Mouse (Mus musculus): ENCODE results near the gene Exoc3l.
A peak's percentile ranks its signal among the peaks of the same experiment; 100 is the strongest.
"Not testable (repeated sequence)": the region's sequence is repeated elsewhere in the genome, so short reads cannot be mapped to it uniquely, and the experiment has no call there.

The Exoc3l gene

DNA sequence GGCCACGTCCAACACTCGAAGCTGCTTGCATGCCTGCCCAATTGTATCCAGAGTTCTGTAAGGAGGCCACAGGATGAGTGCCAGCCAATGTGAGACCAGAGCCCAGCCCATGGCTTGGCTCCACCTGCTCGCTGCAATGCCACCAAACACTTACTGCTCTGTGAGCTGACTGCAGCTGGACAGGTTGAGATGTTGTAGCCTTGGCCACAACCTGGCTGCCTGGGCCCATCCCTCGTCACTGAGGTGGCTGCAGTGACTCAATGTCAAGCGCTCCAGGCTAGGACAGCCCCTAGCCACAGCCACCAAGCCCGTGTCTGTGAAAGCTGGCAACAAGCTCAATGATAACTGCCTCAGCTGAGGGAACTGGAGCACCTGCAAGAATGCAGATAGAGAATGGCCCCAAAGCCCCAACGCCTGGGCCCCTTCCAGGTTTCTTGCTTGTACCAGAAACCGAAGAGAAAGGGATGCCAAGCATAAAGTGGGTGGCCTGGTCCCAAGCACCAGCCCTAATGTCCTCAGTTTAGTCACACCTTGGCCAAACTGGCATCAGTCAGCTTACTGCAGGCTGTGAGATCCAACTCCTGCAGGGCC lies 17.1 kb upstream of the Exoc3l start:
- no peak for DNase-seq

GRCm38 (mm10) chr8:105311718-105312117 lies 15.8 kb upstream of the Exoc3l start:
- no peak for DNase-seq

DNA sequence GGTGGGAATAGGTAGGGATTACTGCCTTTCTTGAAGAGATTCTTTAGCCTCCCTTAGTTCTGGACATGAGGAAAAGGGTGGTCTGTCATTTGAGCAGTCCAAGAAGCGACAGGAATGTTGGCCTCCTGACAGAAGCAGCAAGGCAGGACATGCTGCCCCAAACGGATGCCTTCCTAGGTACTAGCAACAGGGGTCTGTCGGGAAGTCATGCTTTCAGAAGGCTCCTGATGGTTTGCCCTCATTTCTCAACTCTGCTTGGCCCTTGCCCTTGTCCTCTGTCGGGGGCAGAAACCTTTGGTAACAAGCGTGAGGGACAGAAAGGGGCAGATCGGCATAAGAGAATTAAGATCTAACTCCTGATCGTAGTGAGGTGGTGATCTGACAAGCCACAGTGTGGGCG lies 14.2 kb upstream of the Exoc3l start:
- DNase-seq = no peak

- no peak for DNase-seq
Measured at GRCm38 (mm10) chr8:105309142-105309847, 13.4 kb upstream of the Exoc3l start.

GRCm38 (mm10) chr8:105308428-105308827 lies 12.5 kb upstream of the Exoc3l start:
- no peak for DNase-seq

DNA sequence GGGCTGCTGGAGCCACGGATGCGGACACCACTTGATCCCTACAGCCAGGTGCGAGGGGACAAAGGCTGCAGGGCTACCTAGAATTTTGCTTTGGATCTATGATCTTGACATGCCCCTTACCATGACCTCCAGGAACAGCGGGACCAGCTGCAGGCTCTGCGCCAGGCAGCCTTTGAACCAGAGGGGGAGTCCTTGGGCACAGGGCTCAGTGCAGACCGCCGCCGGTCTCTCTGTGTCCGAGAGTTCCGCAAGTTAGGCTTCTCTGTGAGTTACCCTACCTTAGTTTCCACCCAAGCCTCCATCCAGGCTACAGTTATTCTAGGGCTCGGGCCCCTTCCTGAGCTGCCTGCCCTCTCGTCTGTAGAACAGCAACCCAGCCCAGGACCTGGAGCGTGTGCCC lies 11.8 kb upstream of the Exoc3l start:
- DNase-seq = no peak

GRCm38 (mm10) chr8:105306146-105306691 lies 10.3 kb upstream of the Exoc3l start:
- no peak for DNase-seq

- peak; percentile 72 for DNase-seq
Measured at GRCm38 (mm10) chr8:105305211-105306145, 9.6 kb upstream of the Exoc3l start, which contains the start of gene Elmo3. TSS of gene Elmo3 (plus strand) at chr8:105305601.

DNA sequence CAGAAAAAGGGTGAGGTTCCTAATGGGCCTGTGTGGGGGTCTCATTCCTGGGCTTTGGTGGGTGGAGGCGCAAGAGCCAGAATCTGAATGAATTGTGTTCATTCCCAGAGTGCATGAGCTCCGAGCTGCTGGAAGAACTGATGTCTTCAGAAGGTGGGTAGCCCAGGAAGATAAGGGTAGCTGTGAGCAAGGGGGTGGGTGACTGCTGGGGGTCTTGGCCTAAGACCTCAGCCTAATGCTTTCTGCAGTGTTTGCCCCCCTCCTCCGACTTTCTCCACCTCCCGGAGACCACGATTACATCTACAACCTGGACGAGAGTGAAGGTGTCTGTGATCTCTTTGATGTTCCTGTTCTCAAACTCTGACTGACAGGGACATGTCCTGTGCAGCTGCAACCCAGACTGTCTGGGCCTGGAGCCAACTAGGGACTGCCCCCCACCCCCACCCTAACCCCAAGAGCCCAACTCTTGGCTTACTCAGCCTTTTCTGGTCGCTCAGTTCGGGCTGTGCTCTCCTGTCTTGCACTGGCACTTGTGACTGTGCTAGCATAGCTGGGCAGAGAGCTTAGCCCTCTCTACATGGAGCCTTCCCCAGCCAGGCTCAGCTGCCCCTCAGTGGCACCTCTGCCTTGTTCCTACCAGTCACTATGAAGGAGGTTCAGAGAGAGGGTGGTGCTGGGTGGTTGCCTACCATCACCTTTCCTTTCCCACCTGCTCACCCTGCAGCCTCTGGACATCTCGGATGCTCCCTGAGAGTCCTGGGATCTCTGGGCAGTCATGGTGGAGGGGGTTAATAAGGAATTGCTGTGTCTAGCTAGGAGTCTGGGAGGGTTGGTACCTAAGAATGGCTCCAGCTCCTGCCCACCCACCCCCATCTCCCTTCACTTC lies 8.7 kb upstream of the Exoc3l start:
- no peak for DNase-seq

DNA sequence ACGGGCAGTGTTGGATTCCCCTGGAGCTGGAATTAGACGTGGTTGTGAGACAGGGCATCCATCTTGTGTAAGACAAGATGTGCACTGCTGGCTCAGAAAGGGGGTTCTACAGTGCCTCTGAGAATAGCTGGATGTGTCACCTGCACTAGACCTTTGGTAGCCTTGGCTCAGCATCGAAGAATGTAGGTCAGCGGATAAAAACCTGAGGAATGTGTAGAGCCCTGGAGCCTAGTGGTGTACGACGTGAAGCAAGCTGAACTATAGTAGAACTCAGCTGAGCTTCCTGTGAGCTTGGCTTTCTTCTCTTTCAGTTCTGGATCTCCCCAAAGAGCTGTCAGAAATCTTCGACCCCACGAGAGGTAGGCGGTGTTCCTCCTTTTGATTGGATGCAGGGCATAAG lies 8.0 kb upstream of the Exoc3l start:
- no peak for DNase-seq

GRCm38 (mm10) chr8:105303396-105303795 lies 7.5 kb upstream of the Exoc3l start:
- DNase-seq = no peak

GRCm38 (mm10) chr8:105299962-105300361 lies 4.1 kb upstream of the Exoc3l start:
- no peak for DNase-seq

DNA sequence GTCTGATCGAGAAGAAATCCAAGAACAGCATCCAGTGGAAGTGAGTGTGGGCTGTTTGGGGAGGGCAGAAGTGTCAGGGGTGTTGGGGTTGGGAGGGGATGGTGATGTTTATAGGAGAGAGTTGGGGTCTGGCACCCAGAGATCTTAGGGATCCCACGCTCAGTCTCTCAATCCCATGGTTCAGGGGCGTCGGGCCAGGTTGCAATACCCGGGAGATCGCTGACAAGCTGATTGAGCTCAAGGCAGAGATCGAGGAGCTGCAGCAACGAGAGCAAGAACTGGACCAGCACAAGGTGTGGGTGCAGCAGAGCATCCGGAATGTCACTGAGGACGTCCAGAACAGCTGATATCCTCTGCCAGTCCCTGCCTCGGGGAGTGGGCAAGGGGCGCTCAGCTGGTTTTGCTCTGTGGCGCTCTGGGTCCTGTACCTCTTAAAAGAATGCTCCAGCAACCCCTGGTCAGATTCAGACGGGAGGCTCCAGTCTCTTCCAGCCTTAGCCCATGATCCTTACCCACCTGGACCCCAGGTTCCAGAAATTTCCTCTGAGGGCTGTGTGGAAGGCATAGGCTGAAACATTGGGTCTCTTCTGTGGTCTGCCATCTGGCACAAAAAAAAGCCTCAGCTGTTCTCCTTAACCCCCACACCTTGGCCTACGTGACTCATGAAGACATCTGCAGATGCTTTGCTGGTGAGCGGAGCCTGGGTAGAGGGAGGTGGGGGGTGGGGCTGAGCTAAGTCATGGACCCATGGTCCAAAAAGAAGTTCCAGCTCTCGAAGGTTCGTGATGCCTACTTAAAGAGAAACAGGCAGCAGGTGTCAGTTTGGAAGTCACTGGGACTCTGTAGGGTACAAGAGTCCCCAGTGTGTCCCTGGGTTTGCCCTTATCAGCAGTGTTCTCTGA lies 2.7 kb upstream of the Exoc3l start:
- DNase-seq = peak; percentile 69

DNA sequence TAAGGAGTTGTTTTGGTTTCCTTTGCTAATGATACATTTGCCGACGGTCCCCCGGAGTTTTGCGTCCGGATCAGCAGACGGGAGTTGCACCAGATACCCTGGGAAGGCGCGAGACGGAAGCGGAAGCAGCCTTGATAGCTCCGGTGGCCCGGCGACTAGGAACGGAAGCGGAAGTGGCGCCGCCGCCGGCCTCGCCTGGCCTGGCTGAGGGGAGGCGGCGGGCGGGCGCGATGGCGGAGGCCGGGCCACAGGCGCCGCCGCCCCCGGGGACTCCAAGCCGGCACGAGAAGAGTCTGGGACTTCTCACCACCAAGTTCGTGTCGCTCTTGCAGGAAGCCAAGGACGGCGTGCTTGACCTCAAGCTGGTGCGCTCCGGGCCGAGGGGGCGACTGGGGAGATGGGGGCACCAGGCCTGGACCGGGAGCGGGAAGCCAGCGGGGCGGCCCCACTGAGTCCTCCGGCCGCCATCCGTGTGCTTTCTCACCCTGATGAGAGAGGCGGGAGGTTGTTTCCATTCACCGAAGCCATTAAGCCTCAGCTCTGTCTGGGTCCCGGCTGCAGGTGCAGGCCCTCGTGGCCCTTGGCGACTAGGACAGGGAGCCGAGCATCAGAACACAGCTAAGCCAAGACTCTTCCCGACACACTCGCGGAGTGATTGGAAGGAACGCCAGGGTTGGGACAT lies 1.8 kb upstream of the Exoc3l start, which contains the start of gene E2f4:
TSS of gene E2f4 (plus strand) at position 153 of the 682 bp plus-strand sequence.
- DNase-seq = peak; percentile 91

- no peak for DNase-seq
Measured at GRCm38 (mm10) chr8:105295256-105295655, 645 bp downstream of the Exoc3l start.

DNA sequence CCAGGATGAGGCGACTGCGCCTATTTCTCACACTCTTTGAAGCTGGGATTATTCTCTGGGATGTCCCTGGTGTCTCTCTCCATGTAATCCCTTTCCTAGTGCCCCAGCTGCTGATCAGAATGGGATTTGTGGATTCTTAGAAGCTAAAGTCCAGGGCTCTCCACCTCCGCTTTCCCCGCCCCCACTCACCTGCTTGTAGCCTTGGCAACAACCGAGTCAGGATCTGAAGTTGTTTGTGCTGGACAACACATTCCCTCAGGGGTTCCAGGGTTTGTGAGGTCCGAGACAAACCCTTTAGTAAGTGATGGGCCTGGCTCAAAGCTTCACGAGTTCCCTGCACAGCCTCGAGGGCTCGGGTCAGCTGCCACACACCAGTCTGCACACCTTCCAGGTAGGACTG lies 1.1 kb downstream of the Exoc3l start:
- DNase-seq = no peak

GRCm38 (mm10) chr8:105293405-105293804 lies 2.5 kb downstream of the Exoc3l start:
- DNase-seq = no peak

DNA sequence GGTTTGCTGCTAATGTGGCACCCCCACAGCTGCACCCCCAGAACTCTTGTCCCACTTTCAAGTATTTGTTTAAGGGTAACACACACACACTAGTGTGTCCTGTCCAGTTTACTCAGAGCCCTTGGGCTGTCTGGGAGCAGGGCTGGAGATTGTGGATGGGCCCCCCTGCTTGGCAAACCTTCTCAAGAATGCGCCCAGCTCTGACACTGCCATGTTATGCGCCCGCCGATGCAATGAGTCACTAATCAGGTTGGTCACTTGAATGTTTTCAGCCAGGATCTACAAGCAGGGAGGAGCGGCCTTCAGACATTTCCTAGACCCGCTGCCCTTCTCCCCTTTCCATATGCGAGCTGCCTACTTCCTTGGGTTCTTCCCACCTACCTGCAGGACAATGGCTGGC lies 3.4 kb downstream of the Exoc3l start:
- DNase-seq = no peak

DNA sequence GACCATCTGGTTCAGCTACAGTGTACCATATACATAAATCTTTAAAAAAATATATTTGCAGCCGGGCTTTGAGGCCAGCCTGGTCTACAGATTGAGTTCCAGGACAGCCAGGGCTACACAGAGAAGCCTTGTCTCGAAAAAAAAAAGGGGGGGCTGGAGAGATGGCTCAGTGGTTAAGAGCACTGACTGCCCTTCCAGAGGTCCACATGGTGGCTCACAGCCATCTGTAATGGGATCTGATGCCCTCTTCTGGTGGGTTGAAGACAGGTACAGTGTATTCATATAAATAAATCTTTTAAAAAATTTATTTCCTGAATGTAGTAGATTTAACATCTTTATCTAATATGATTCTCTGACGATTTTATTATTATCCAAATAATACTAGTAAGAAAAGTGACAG lies 4.1 kb downstream of the Exoc3l start:
- not testable (repeated sequence) for DNase-seq

- not testable (repeated sequence) for DNase-seq
Measured at GRCm38 (mm10) chr8:105291364-105291763, 4.5 kb downstream of the Exoc3l start.

Data from thymus, postnatal 4 days (tissue).